Mouse (Mus musculus) heart, embryonic 10.5 days (tissue): ENCODE results near the gene Hbs1l. TPM values are rescaled to one million over a fixed set of nuclear protein-coding genes. Genes with fewer than 3 reads are reported as not detected.
A peak's percentile ranks its signal among the peaks of the same experiment; 100 is the strongest.

Experiments used
- DNase-seq: peaks from one replicate; pipeline ENCODE4 v3.0.0-alpha.2; 2017; ENCODE audit warnings: low spot score
- H3K27ac ChIP-seq: fragments of 300-500 bp; sonication (generic); 2 replicates; pipeline ENCODE4 v1.5.1; 2016; ENCODE audit warnings: mild to moderate bottlenecking
- H3K27me3 ChIP-seq: fragments of 300-500 bp; sonication (generic); 2 replicates; pipeline ENCODE4 v1.6.1; 2016; ENCODE audit warnings: mild to moderate bottlenecking; ENCODE audit not compliant: poor library complexity, insufficient read depth, severe bottlenecking
- H3K36me3 ChIP-seq: fragments of 300-500 bp; sonication (generic); 2 replicates; pipeline ENCODE4 v1.6.1; 2016; ENCODE audit warnings: mild to moderate bottlenecking, moderate library complexity
- H3K4me1 ChIP-seq: fragments of 300-500 bp; sonication (generic); 2 replicates; pipeline ENCODE4 v1.6.1; 2016; ENCODE audit warnings: mild to moderate bottlenecking
- H3K4me3 ChIP-seq: fragments of 300-500 bp; sonication (generic); 2 replicates; pipeline ENCODE4 v1.5.1; 2016; ENCODE audit warnings: mild to moderate bottlenecking, moderate library complexity
- H3K9me3 ChIP-seq: fragments of 300-500 bp; sonication (generic); 2 replicates; pipeline ENCODE4 v1.6.1; 2016; ENCODE audit warnings: mild to moderate bottlenecking, moderate library complexity
- WGBS: fragments of 180-500 bp; shearing (Covaris S2); methylation state at CpG from one replicate; pipeline ENCODE4 v1.1.7; 2016; 5-methylcytosine and 5-hydroxymethylcytosine counted together
- polyA plus RNA-seq: library from polyadenylated mRNA; unstranded; fragments of >200 nt; fragmentation: Nextera tagmentation; extraction: Ambion mirVana; gene quantifications from 2 replicates; pipeline ENCODE4 v1.2.1, GENCODE M21; 2016

Gene Hbs1l
- 92.2 and 95.8 TPM in 2 replicates for polyA plus RNA-seq

DNA sequence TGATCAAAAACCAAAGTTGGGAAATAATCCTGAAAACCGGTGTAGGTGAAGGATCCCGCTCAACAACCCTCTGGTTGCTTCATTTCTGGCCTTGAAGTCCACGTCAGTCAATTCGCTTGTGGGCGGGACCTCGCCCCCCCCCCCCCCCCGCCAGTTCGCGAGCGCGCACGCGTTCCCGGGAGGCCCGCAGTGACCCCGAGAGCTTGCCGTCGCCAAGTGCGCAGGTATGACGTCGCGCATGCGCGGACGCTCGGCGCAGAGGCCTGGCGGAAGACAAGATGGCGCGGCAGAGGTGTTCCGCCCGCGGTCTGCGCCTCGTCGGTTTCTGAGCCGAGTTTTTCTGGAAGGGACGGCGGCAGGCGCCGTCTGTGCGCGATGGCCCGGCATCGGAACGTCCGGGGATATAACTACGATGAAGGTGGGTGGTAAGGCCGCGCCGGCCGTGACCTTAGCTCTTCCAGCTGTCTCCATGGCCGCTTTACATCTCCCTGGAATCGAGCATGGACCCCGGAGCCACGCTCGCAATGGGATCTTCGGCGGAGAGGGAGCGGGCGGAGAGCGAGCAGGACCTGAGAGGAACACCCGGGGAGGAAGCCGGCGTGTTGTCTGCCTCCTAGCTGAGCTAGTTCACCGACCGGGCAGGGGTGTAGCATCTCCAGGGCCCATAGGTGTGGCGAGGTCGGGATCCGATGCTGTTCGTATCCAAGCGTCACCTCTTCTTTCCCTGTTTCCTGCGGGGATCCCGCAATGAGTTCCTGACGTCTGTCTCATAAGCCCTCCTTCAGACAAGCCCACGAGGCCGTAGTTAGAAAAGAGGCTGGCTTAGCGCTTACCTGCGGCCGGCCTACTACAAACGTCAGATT, at the start of gene Hbs1l:
Gene Hbs1l (plus strand): TSS at position 221 of the 863 bp plus-strand sequence.
- Histone ChIP-seq H3K4me1 (peaks cover 14% of the 10 kb centered on the region), H3K4me3 (peak within 1 kb of the TSS; percentile 95), H3K27me3 (no peaks in the 10 kb centered on the region), H3K36me3 (peaks cover 16% of the 10 kb centered on the region), H3K27ac (peak within 1 kb of the TSS; percentile 91), H3K9me3 (no peaks in the 10 kb centered on the region)
- WGBS = under 1% methylated on average over 81 of the region's 81 CpGs
- peak; percentile 96 for DNase-seq

DNA sequence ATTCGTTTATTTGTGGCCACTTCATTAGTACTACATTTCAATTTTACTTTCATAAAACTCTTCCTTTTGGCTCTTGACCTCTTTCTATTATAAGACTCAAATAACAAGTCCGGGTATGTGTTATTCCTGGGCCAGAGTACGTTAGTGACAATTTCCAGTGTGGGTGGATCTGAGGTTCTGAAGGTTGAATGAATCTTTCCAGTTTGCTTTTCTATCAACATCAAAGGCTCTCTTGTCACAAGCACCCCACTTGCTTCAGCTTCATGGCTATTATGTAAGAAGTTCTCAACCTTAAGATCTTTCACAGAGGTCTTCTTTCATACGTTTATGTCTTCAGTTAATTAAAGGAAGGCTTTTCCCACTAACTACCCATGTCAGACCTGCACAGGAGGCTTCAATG, 47.2 kb upstream of the Hbs1l start:
- Histone ChIP-seq H3K9me3 (no peaks in the 10 kb centered on the region), H3K27ac (no peak overlapping the region), H3K36me3 (no peaks in the 10 kb centered on the region), H3K27me3 (no peaks in the 10 kb centered on the region), H3K4me1 (no peaks in the 10 kb centered on the region), H3K4me3 (no peak overlapping the region)
- DNase-seq = no peak
- 82% methylated on average over 4 of the region's 4 CpGs for WGBS

DNA sequence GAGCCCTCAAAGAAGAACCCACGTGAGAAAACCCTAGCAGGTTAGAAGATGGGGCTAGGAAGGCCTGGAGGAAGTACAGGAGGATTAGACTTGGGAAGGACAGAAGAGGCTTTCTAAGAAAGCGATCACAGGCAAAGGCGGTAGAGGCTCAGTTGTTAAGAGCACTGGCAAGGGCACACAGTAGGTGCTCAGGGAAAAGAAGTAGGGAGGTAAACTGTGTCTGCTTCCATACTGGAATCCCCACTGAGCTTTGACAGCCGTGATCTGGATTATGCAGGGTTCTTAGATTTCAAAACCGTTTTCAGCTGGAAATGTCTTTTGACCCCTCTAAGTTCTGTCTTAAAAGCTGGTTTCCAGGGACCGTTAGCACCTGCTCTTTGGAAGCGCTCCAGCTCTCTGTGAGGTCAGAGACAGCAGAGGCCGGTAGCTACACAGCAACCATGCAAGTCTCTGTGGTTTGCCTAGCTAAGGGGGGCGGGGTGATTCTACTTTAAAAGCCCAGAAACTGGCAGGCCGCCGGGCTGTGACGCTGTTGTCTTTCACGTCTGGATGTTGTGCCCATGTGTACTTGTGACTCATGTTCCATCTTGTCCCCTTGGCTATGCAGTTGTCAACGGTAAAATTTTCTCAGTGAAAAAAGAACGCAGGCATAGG, 43.8 kb upstream of the Hbs1l start:
- H3K4me1 ChIP-seq = no peaks in the 10 kb centered on the region
- H3K9me3 ChIP-seq = no peaks in the 10 kb centered on the region
- no peaks in the 10 kb centered on the region for H3K36me3 ChIP-seq
- H3K27ac ChIP-seq = no peak overlapping the region
- WGBS = 55% methylated on average over 15 of the region's 15 CpGs
- H3K27me3 ChIP-seq = no peaks in the 10 kb centered on the region
- no peak for DNase-seq
- H3K4me3 ChIP-seq = no peak overlapping the region

DNA sequence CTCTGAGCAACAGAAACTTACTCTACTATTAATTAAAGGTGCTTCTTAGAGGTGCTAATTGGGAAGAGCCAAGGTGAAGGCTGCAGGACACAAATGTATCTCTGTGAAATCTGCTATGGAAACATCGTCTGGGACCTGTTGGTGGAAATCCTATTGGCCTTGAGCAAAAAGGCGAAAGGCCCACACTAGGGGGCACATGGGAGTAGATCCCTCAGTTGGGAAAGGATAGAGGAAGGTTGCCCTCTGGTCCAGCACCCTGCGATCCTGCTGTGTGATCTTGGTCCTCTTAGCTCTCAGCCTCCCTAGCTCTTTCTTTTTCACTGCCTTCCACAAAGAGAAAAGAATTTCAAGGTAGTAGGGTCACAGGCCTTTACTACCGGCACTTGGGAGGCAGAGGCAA, 43.0 kb upstream of the Hbs1l start:
- DNase-seq = no peak

DNA sequence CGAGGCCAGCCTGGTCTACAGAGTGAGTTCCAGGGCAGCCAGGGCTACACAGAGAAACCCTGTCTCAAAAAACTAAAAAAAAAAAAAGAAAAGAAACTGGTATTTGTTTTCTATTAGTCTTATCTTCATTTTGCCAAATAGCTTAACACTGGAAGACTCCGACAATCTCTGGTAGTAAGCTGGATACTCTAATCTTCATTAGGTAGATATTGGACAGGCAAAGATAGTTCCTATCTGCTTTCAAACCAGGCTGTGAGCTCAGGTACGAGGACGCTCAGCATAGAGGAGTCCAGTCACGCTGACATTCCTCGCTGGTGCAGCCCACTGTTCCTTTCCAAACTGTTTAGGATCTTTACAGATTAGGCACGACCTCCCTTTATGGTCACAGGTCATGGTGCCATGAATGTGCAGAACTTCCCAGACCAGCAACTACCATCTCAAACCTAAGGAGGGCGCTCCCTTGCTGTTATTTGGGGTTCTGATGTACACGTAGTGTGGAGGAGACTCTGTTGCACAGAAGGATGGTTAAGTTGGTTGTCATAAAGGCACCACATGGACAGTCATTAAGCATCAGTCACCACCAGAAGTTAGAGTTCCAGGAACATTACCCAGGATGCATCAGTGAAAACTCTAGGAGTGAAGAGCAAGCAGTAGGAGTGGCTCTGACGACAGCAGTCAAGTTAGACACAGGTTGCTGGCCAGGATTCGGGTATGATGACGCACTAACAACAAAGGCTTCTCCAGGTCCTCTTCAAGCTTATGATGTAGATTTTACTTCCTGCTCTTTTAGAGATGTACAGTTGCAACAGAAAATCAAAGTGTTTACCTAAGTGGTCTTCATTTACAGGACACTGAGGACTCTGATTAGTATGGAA, 41.3 kb upstream of the Hbs1l start:
- no peaks in the 10 kb centered on the region for H3K27me3 ChIP-seq
- H3K27ac ChIP-seq = no peak overlapping the region
- 81% methylated on average over 12 of the region's 12 CpGs for WGBS
- H3K9me3 ChIP-seq = no peaks in the 10 kb centered on the region
- no peaks in the 10 kb centered on the region for H3K36me3 ChIP-seq
- H3K4me3 ChIP-seq = no peak overlapping the region
- H3K4me1 ChIP-seq = no peaks in the 10 kb centered on the region
- DNase-seq = no peak

More for the DNA sequence above, 43.0 kb upstream of the Hbs1l start:
- Histone ChIP-seq H3K9me3 (no peaks in the 10 kb centered on the region), H3K4me1 (no peaks in the 10 kb centered on the region), H3K27me3 (no peaks in the 10 kb centered on the region), H3K27ac (no peak overlapping the region), H3K36me3 (no peaks in the 10 kb centered on the region), H3K4me3 (no peak overlapping the region)
- 79% methylated on average over 4 of the region's 4 CpGs for WGBS

DNA sequence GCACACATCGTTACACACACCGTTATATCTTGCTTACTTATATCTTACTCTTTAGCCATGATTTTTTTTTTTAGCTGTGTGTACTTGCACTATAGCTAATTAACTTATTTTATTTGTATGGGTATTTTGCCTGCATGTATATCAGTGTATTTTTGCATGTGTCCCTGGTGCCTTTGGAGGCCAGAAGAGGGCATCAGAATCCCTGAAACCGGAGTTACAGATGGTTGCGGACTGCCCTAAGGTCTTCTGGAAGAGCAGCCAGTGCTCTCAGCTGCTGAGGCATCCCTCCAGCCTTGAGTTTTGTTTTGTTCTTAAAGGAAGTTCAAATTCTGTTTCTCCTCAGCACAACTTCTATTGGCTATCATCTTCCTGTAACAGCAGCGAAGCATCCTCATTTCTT, 38.5 kb upstream of the Hbs1l start:
- no peaks in the 10 kb centered on the region for H3K9me3 ChIP-seq
- no peaks in the 10 kb centered on the region for H3K36me3 ChIP-seq
- H3K4me1 ChIP-seq = no peaks in the 10 kb centered on the region
- no peaks in the 10 kb centered on the region for H3K27me3 ChIP-seq
- H3K27ac ChIP-seq = no peak overlapping the region
- no peak for DNase-seq
- whole genome bisulfite sequencing = 66% methylated on average over 5 of the region's 5 CpGs
- H3K4me3 ChIP-seq = no peak overlapping the region

DNA sequence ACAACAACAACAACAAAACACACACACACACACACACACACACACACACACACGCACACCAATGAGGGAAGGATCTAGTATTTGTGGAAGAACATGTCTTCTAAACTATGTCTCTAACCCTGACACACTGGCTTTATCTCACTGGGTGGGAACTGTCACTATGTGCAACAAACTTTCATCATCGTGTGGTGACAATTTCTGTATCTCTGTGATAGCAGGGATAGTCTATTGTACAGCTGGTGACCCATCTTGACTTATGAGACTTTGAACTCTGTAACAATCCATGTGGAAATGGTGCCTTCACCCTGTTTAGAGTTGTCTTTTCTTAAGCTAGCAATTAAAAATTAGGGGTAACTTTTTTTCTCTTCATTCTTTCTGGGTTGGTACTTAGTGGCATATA, 36.1 kb upstream of the Hbs1l start:
- DNase-seq = no peak
- 59% methylated on average over 2 of the region's 2 CpGs for WGBS
- Histone ChIP-seq H3K4me3 (no peak overlapping the region), H3K27me3 (no peaks in the 10 kb centered on the region), H3K4me1 (no peaks in the 10 kb centered on the region), H3K27ac (no peak overlapping the region), H3K9me3 (no peaks in the 10 kb centered on the region), H3K36me3 (no peaks in the 10 kb centered on the region)

DNA sequence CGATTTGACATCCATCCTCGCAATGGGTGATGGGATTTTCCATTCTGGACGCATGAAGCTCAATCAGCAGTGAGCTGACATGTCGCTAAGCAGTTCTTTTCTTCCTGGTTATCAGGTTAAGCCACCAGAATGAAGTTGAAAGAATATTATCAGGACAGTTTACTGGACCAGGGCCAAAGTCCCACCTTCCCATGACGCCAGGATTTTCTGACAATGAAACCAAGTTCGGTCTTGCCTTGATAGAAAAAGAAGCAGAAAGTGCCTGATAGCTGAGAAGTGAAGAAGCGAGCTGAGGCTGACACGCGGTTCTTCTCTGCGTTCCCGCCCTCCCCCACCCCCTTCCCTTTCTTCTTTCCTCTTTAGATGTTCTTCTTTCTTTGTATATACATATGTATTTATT, 30.6 kb upstream of the Hbs1l start:
- Histone ChIP-seq H3K9me3 (no peaks in the 10 kb centered on the region), H3K4me3 (no peak overlapping the region), H3K36me3 (no peaks in the 10 kb centered on the region), H3K27me3 (no peaks in the 10 kb centered on the region), H3K27ac (no peak overlapping the region), H3K4me1 (no peaks in the 10 kb centered on the region)
- WGBS = 67% methylated on average over 11 of the region's 11 CpGs
- DNase-seq = peak; percentile 76

DNA sequence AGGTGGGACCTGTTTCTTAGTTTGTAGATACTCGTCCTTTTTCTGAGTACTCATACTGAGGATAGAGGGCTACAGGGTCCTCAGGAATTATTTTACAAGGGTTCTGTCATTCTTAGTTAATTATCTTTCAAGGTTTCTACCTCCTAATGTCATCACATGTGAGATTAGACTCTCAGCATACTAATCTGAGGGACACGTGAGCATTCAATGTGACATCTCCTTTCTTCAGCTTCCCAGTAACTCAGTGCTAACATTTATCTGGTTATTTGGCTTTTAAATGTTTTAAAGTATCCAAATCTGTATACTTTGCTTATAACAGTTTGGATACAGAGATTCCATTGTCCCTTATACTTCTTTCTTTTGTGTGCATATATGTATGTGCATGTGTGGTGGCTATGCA, 28.3 kb upstream of the Hbs1l start:
- no peak for DNase-seq
- no peak overlapping the region for H3K4me3 ChIP-seq
- no peaks in the 10 kb centered on the region for H3K27me3 ChIP-seq
- 0 out of 2 replicates have a peak overlapping the region, but pooled peaks have one; percentile 29 for H3K27ac ChIP-seq
- H3K9me3 ChIP-seq = no peaks in the 10 kb centered on the region
- WGBS = 70% methylated on average over 2 of the region's 2 CpGs
- H3K4me1 ChIP-seq = no peaks in the 10 kb centered on the region
- H3K36me3 ChIP-seq = no peaks in the 10 kb centered on the region

DNA sequence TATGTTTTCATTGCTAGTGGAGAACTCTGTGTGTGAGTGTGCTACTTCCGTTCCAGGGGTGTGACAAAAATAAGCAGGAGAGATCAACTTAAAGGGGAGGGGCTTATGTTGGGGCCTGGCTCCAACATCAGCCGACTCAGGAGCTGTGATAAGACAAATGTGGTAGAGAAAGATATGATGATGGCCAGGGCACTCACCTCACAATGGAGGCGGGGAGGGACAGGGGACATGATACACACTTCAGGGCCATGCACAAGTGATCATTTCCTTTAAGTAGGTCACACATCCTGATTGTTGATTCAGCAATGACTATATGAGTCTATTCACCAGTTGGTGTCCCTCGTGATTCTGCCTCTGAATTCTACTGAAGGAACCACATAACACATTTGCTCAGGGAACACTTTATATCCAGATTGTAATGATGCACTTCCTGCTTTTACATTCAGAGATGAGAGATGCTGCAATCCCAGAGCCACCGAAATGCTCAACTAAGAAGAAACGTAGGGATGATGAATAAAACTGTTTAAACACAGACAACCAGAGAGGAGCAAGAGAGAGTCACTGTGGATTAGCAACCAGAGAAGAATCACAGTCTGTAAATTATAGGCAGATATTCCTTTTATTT, 26.9 kb upstream of the Hbs1l start:
- no peaks in the 10 kb centered on the region for H3K9me3 ChIP-seq
- peak; percentile 82 for DNase-seq
- H3K27ac ChIP-seq = no peak overlapping the region
- H3K4me1 ChIP-seq = no peaks in the 10 kb centered on the region
- H3K36me3 ChIP-seq = no peaks in the 10 kb centered on the region
- no peak overlapping the region for H3K4me3 ChIP-seq
- 51% methylated on average over 6 of the region's 6 CpGs for WGBS
- H3K27me3 ChIP-seq = no peaks in the 10 kb centered on the region

DNA sequence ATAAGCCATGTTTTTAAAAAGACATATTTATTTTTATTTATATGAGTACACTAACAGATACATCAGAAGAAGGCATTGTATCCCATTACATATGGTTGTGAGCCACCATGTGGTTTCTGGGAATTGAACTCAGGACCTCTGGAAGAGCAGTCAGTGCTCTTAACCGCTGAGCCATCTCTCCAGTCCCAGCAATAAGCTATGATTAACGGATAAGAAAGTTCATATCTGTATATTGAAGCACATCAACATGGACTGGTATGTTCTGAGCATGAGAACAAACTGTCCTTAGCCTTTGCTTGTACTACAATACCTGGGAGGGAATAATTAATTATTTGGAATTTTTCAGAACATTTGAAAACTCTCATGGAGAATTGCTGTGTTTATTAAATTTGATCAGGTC, 25.9 kb upstream of the Hbs1l start:
- no peaks in the 10 kb centered on the region for H3K27me3 ChIP-seq
- no peak for DNase-seq
- H3K9me3 ChIP-seq = no peaks in the 10 kb centered on the region
- H3K4me3 ChIP-seq = no peak overlapping the region
- no peak overlapping the region for H3K27ac ChIP-seq
- H3K4me1 ChIP-seq = no peaks in the 10 kb centered on the region
- H3K36me3 ChIP-seq = no peaks in the 10 kb centered on the region
- 88% methylated on average over 2 of the region's 2 CpGs for WGBS

DNA sequence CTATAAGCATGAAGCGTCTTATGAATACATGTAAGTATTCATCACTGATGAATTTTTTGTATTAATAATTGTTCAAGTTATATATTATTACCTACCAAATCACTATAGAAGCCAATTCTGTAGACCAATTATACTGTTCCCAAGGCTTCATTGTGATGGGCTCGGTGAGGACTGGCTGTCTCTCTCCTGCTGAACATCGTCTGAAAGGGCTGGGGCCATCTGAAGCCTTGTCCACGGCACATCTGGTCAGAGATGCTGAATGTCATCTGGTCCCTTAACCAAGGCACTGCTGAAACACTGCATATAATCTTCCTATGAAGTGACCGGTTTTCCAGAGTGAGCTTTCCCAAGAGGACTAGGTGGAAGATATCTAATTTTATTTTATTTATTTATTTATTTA, 24.9 kb upstream of the Hbs1l start:
- WGBS = 82% methylated on average over 5 of the region's 5 CpGs
- Histone ChIP-seq H3K9me3 (no peaks in the 10 kb centered on the region), H3K27me3 (no peaks in the 10 kb centered on the region), H3K36me3 (no peaks in the 10 kb centered on the region), H3K4me1 (no peaks in the 10 kb centered on the region), H3K4me3 (no peak overlapping the region), H3K27ac (no peak overlapping the region)
- DNase-seq = no peak
